Mouse (Mus musculus): ENCODE measurements at regions not wholly inside any gene's neighbourhood (a gene's known extent, or its start where the extent isn't known, plus 50 kb on each side); places are given as distances from the start of the nearest gene placed in this dataset.

DNA sequence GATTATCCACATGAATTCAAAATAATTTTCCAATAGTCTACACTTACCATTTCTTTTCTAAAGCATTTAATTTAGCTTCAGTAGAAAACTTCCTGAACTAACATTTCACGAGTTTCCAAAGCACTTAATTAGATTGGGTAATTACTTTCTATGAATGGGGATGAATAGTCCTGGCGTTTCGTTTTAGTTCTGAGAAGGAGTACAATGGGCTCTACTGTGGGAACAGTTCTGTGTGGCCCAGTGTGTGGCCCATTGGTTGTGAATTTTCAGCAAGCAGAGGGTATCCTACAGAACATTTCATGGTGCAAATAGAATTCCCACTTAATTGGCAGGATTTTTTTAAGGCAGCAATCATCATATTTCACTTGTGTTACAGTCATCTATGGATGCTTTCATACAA, 95.5 kb downstream of the 1700017N19Rik start:
- ATAC-seq (ENCODE audit: insufficient number of reproducible peaks, low FRiP score, low TSS enrichment), result no peak

GRCm38 (mm10) chr10:100695944-100696343, 105.7 kb downstream of the 1700017N19Rik start:
- ATAC-seq (ENCODE audit: insufficient number of reproducible peaks, low FRiP score, low TSS enrichment), result no peak

DNA sequence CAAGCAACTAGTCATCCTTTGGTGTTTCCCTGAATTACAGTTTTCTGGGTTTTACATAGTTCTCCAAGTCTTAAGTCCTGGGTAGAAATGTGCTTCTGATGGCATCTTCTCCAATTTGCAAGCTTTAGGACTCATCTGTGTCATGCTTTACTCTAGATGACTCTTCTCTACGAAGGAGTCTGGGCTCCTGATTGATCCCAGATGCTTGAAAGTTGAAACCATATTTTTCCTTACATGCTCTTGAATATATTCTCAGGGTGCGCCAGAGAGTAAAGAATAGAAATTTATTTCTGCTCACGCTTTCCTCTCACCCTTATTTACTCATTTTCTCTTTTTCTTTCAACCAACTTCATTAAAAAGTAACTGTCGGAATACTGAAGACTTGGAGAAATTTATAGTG, 108.9 kb downstream of the 1700017N19Rik start:
- ATAC-seq (ENCODE audit: insufficient number of reproducible peaks, low FRiP score, low TSS enrichment), result no peak

- ATAC-seq (ENCODE audit: insufficient number of reproducible peaks, low FRiP score, low TSS enrichment), result no peak
Measured at GRCm38 (mm10) chr10:100700281-100701205, 110.3 kb downstream of the 1700017N19Rik start.

DNA sequence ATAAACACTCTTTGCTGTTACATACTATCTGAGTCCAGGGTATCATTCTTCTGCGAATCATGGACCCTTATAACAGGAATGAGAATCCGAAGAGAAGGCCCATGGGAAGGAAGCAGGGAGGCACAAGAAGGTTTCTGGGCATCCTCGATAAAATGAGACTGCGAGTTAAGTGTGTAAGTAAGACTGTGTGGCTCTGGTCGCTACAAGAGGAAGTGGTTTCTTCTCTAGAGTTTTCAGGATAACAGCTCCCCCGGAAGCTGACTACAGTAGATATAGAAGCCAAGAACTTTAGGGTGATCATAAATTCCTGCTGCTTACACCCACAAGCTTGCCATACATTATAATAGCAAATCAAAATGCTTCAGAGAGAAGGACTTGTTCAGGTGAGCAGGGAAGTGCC, 111.7 kb downstream of the 1700017N19Rik start:
- ATAC-seq (ENCODE audit: insufficient number of reproducible peaks, low FRiP score, low TSS enrichment), result no peak

- no peak for ATAC-seq (ENCODE audit: insufficient number of reproducible peaks, low FRiP score, low TSS enrichment)
Measured at GRCm38 (mm10) chr10:100716084-100716667, 125.9 kb downstream of the 1700017N19Rik start.

DNA sequence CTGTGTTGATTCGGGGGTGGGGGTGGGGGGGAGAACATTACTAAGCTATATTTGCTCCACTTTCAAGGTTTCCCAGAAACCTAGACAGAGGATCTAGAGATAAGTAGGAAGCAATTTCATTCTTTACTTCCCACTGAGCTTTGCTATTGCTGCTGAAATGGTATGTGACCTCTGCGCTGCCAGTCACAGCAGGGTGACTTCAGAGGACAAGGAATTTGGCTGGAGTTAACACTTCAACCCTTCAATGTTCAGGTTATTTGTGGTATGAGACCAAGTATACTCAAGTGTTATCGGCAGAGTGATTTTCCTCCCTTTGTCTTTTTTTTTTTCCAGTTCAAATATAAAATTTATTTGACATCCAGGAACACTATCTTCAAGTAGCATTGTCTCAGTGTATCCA, 128.3 kb downstream of the 1700017N19Rik start:
- ATAC-seq (ENCODE audit: insufficient number of reproducible peaks, low FRiP score, low TSS enrichment), result peak; percentile 66; the same call in 1 of the 2 replicates

- no peak for ATAC-seq (ENCODE audit: insufficient number of reproducible peaks, low FRiP score, low TSS enrichment)
Measured at GRCm38 (mm10) chr10:100741269-100741668, 151.0 kb downstream of the 1700017N19Rik start.

DNA sequence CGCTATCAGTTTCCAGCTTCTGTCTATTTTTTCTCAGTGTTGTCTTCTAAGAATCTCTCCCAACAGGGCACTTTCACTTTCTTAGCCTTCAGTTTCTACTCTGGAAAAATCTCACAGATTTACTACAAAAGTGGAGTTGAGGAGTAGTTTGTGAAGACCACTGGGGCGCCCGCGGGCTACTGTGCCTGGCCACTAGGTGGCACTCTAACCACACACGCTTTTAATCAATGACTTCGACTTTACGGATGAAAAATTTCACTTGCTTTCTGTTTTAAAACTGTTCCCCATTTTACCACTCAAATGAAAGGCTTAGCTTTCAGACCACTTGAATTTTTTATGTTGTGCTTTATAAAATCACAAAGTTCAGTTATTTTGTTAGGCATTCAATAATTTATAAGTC, 151.8 kb downstream of the 1700017N19Rik start:
- no peak for ATAC-seq (ENCODE audit: insufficient number of reproducible peaks, low FRiP score, low TSS enrichment)

DNA sequence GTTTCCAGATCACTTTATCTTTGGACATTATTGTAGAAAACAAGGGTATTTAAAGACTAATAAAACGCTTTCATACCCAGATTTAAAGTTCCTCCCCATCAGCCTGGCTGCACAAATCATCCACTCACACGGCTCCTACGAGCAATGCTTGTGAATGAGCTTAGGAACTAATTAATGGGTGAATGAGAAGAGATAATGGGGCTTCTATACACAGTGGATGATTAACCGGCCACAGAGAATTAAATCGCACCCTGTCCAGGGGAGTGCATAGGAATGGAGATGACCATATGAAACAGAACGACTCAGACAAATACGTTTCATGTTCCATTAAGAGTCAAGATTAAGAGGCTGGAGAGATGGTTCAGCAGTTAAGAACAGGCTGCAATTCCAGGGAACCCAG, 155.9 kb downstream of the 1700017N19Rik start:
- ATAC-seq (ENCODE audit: insufficient number of reproducible peaks, low FRiP score, low TSS enrichment), result no peak

- ATAC-seq (ENCODE audit: insufficient number of reproducible peaks, low FRiP score, low TSS enrichment), result no peak
Measured at GRCm38 (mm10) chr10:100754957-100755356, 164.7 kb downstream of the 1700017N19Rik start.

DNA sequence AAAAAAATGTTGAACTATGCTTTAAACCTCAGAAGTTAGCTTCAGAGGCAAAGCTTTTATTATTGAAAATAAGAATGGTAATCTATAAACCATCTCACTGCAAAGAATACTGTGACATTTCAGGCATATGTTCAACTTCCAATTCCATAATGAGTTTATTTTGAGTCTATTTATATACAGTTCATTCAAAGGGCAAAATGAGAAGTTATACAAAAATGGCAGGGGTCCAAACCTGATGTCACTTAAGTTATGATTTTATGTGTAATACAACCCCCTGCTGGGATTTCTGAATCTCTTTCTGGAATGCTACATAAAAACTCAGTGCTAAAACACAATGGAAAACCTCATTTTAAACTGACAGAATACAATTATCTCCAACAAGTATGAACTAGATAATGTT, 184.0 kb downstream of the 1700017N19Rik start:
- no peak for ATAC-seq (ENCODE audit: insufficient number of reproducible peaks, low FRiP score, low TSS enrichment)

GRCm38 (mm10) chr10:100792166-100792565, 201.9 kb downstream of the 1700017N19Rik start:
- ATAC-seq (ENCODE audit: insufficient number of reproducible peaks, low FRiP score, low TSS enrichment), result peak; percentile 68

DNA sequence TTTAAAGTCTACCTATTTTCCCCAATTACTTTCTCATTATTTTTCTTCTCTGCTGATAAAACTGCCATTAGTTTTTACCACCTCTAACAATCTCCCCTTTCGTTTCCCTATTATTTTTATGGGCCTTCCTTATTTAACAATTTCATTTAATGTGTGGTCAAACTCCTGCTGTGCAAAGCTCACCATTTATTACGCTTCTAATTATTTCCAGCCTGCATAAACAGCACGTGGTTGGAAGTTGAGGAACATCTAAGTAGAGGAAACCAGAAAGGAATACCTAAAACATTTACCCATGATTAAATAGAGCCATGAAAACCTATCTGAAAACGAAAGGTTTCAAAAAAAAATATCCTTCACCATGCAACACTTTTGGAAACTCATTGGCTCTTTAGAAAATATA, 202.3 kb downstream of the 1700017N19Rik start:
- no peak for ATAC-seq (ENCODE audit: insufficient number of reproducible peaks, low FRiP score, low TSS enrichment)

DNA sequence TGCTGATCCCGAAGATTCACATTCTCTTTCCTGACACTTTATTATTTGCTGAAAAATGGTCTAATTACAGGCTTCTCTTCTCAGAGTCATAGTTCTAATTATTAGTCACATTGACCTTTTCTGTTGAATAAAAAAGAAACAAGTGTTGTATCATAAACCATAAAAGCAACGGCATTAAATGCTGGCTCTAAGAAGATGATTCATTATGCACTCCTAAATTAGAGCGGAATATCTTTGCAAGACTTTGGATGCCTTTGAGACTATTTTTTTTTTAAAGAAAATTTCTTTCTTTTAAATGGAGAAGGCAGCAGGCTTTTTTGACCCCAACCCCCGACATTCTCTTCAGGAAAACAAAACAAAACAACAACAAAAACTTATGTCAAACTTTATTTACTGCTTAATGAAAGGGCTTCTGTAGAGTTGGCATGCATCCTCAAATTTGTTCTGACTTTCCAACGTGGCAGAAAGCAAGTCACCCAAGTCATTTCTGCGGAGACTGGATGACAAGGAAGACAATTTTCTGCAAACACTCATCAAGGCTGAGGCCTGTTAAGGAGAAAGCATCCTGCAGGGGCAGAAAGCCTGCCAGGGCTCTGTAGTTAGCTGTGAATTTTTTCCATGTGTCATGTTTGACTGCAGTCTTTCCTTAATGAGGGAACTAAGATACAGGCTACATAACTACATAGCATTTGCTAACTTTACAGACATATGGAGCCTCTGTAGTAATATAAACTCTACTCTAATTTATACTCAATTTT, 205.1 kb downstream of the 1700017N19Rik start:
- ATAC-seq (ENCODE audit: insufficient number of reproducible peaks, low FRiP score, low TSS enrichment), result no peak

GRCm38 (mm10) chr10:100811639-100812038, 221.4 kb downstream of the 1700017N19Rik start:
- no peak for ATAC-seq (ENCODE audit: insufficient number of reproducible peaks, low FRiP score, low TSS enrichment)

DNA sequence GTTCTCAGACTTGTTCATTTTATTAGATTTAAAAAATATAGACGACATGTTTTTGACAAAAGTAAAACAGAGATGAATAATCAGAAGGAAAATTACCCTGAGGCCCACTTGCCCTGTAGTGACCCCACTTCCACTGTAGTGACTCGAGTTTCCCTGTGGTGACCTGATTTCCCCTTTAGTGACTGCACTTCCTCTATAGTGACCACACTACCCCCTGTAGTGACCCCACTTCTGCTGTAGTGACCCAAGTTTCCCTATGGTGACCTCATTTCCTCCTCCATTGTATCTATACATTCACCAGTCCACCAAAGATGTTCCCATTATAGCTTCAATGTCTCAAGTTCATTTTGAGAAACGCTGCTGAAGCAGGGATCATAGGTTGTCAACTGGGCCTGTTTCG, 244.5 kb downstream of the 1700017N19Rik start:
- ATAC-seq (ENCODE audit: insufficient number of reproducible peaks, low FRiP score, low TSS enrichment), result no peak

- no peak for ATAC-seq (ENCODE audit: insufficient number of reproducible peaks, low FRiP score, low TSS enrichment)
Measured at GRCm38 (mm10) chr10:100853213-100853612, 262.9 kb downstream of the 1700017N19Rik start.

- ATAC-seq (ENCODE audit: insufficient number of reproducible peaks, low FRiP score, low TSS enrichment), result no peak
Measured at GRCm38 (mm10) chr10:100856509-100856908, 266.2 kb downstream of the 1700017N19Rik start.

- no peak for ATAC-seq (ENCODE audit: insufficient number of reproducible peaks, low FRiP score, low TSS enrichment)
Measured at GRCm38 (mm10) chr10:100865501-100866181, 275.4 kb downstream of the 1700017N19Rik start.
